In genomic region chr14:31800976-31801375, GRCm38 (mm10) we compare ENCODE assay signal across 20 mouse cellular contexts. TPM values are rescaled to one million over a fixed set of nuclear protein-coding genes. Genes with fewer than 3 reads are reported as not detected.
DNase-seq lines count a peak whose midpoint lies in the region; ATAC-seq and TF ChIP-seq lines count a peak whose summit lies in the region.
"Had no signal": no experiment of that assay in that cellular context is flagged by ENCODE, and none has a peak within 500 bp of the region (broad histone marks: within the 10 kb centered on the region; RNA-seq: fewer than 3 reads in every experiment).

No protein-coding gene starts in this region.

- no peaks in the 10 kb centered on the region for H3K27me3 ChIP-seq in kidney, adult 2 months (replicated peaks; ENCODE audit: control insufficient read depth, insufficient read depth, low read length)
- no peaks in the 10 kb centered on the region for H3K27me3 ChIP-seq in kidney, embryonic 15.5 days
- H3K27me3 ChIP-seq: embryonic facial prominence, embryonic 12.5 days; forebrain, embryonic 15.5 days; heart, embryonic 13.5 days; hindbrain, embryonic 15.5 days had no signal

- no peak overlapping the region for H3K4me2 ChIP-seq in kidney, embryonic 15.5 days
- H3K4me2 ChIP-seq: embryonic facial prominence, embryonic 12.5 days; forebrain, embryonic 15.5 days; heart, embryonic 13.5 days; hindbrain, embryonic 15.5 days had no signal

- H3K36me3 ChIP-seq in kidney, adult 2 months (ENCODE audit: control insufficient read depth, insufficient read depth, low read length): no peaks in the 10 kb centered on the region
- H3K36me3 ChIP-seq in kidney, embryonic 15.5 days: no peaks in the 10 kb centered on the region
- H3K36me3 ChIP-seq: embryonic facial prominence, embryonic 12.5 days; forebrain, embryonic 15.5 days; heart, embryonic 13.5 days; hindbrain, embryonic 15.5 days had no signal

- DNase-seq in kidney, adult 2 months: peak; percentile 78
- peak; percentile 60 to 61 for DNase-seq in kidney, adult 8-10 months
- peak; percentile 54 for DNase-seq in kidney, postnatal 14 days
- no peak for DNase-seq in ovary, adult 18-20 months (ENCODE audit: low spot score)
- no peak for DNase-seq in layer of hippocampus, adult 9-10 months (ENCODE audit: low spot score)
- DNase-seq in adrenal gland, postnatal 14 days: no peak
- DNase-seq: adrenal gland, postnatal 36 days; B cell, adult 2 months; cerebellum, adult 2 months; cerebellum, postnatal 10 days; gastrocnemius, postnatal 36 days; heart, adult 11 months; heart, postnatal 36 days had no signal

- TF ChIP-seq POLR2A in kidney, adult 2 months (IDR thresholded peaks at IDR 0.05; ENCODE audit: low read depth, low read length): no peak

- H3K9me3 ChIP-seq in kidney, embryonic 15.5 days (replicated peaks): no peaks in the 10 kb centered on the region
- H3K9me3 ChIP-seq: embryonic facial prominence, embryonic 12.5 days; forebrain, embryonic 15.5 days; G1E; heart, embryonic 13.5 days; hindbrain, embryonic 15.5 days had no signal

- H3K9ac ChIP-seq in kidney, embryonic 15.5 days: no peak overlapping the region
- H3K9ac ChIP-seq: embryonic facial prominence, embryonic 12.5 days; forebrain, embryonic 15.5 days; heart, embryonic 13.5 days; hindbrain, embryonic 15.5 days had no signal

- WGBS in kidney, adult 2 months: 32% methylated on average over 7 of the region's 7 CpGs
- WGBS in kidney, embryonic 15.5 days: 79% methylated on average over 7 of the region's 7 CpGs

- H3K4me3 ChIP-seq in kidney, adult 2 months (ENCODE audit: insufficient read depth, low read depth, low read length): no peak overlapping the region
- no peak overlapping the region for H3K4me3 ChIP-seq in kidney, embryonic 15.5 days (replicated peaks)
- H3K4me3 ChIP-seq: embryonic facial prominence, embryonic 12.5 days; forebrain, embryonic 15.5 days; heart, embryonic 13.5 days; hindbrain, embryonic 15.5 days had no signal

- no peak overlapping the region for H3K27ac ChIP-seq in kidney, adult 2 months (ENCODE audit: insufficient read depth, low read depth, low read length)
- no peak overlapping the region for H3K27ac ChIP-seq in kidney, embryonic 15.5 days
- H3K27ac ChIP-seq: embryonic facial prominence, embryonic 12.5 days; heart, embryonic 13.5 days; hindbrain, embryonic 15.5 days had no signal

- no peaks in the 10 kb centered on the region; the same call in 1 of the 2 replicates for H3K4me1 ChIP-seq in kidney, adult 2 months (ENCODE audit: control insufficient read depth, insufficient read depth, low read length)
- H3K4me1 ChIP-seq in kidney, embryonic 15.5 days: peaks cover 3% of the 10 kb centered on the region; the same call in 1 of the 2 replicates

- TF ChIP-seq CTCF in kidney, adult 2 months (conservative IDR thresholded peaks at IDR 0.05; ENCODE audit: insufficient read depth, insufficient read length, low read depth, low read length): no peak

- no peak for ATAC-seq in kidney, embryonic 15.5 days (replicated peaks; ENCODE audit: low FRiP score)
- ATAC-seq: CD4-positive, CD25-positive, alpha-beta regulatory T cell, adult 4 months; forebrain, embryonic 15.5 days had no signal

RNA-seq across cellular contexts. Expression of gene Ankrd28, which starts 29.5 kb away (rescaled TPM):
- polyA plus RNA-seq in kidney, adult 2 months (2012; rRNA removed): 7.0 and 7.5 TPM in 2 replicates
- 7.3 and 8.4 TPM in 2 replicates for polyA plus RNA-seq in kidney, embryonic 15.5 days (2015; fragmentation: Nextera tagmentation; extraction: Ambion mirVana)
- 25.1 and 26.0 TPM in 2 replicates for total RNA-seq in adrenal gland, postnatal 14 days (2021)

Comparison
In these comparisons a context has a peak if more than half of its experiments do, and no peak if none do; other contexts are left out.
1. DNase-seq: peak in kidney, adult 2 months (single experiment), kidney, adult 8-10 months (2 of 2) and kidney, postnatal 14 days (single experiment); none in ovary, adult 18-20 months (single experiment), layer of hippocampus, adult 9-10 months (single experiment) and adrenal gland, postnatal 14 days (single experiment).